Mouse (Mus musculus): Measurements from ENCODE around the gene Spata19.

The Spata19 gene

GRCm38 (mm10) chr9:27396500-27396899 lies at the start of gene Spata19:
Spata19 (plus strand) TSS chr9:27396800.
- DNase-seq (ENCODE audit: low read depth): no peak

GRCm38 (mm10) chr9:27353082-27353481 lies 43.5 kb upstream of the Spata19 start:
- no peak for DNase-seq (ENCODE audit: low read depth)

- DNase-seq (ENCODE audit: low read depth): no peak
These were observed 38.7 kb upstream of the Spata19 start for GRCm38 (mm10) chr9:27357893-27358292.

- DNase-seq (ENCODE audit: low read depth): no peak
These were observed 29.4 kb upstream of the Spata19 start for GRCm38 (mm10) chr9:27367231-27367630.

GRCm38 (mm10) chr9:27369108-27369507 lies 27.5 kb upstream of the Spata19 start:
- no peak for DNase-seq (ENCODE audit: low read depth)

GRCm38 (mm10) chr9:27375746-27376145 lies 20.9 kb upstream of the Spata19 start:
- DNase-seq (ENCODE audit: low read depth): no peak

GRCm38 (mm10) chr9:27386951-27387350 lies 9.6 kb upstream of the Spata19 start:
- DNase-seq (ENCODE audit: low read depth): no peak

- no peak for DNase-seq (ENCODE audit: low read depth)
These were observed 4.6 kb downstream of the Spata19 start for GRCm38 (mm10) chr9:27401169-27401568.

GRCm38 (mm10) chr9:27409733-27410132 lies 13.1 kb downstream of the Spata19 start:
- peak; percentile 23 for DNase-seq (ENCODE audit: low read depth)

- peak; percentile 8 for DNase-seq (ENCODE audit: low read depth)
These were observed 17.5 kb downstream of the Spata19 start for GRCm38 (mm10) chr9:27414058-27414460.

GRCm38 (mm10) chr9:27424511-27424910 lies 27.9 kb downstream of the Spata19 start:
- DNase-seq (ENCODE audit: low read depth): no peak

GRCm38 (mm10) chr9:27428552-27428951 lies 32.0 kb downstream of the Spata19 start:
- no peak for DNase-seq (ENCODE audit: low read depth)

GRCm38 (mm10) chr9:27433301-27433700 lies 36.7 kb downstream of the Spata19 start:
- DNase-seq (ENCODE audit: low read depth): no peak

GRCm38 (mm10) chr9:27435936-27436335 lies 39.3 kb downstream of the Spata19 start:
- no peak for DNase-seq (ENCODE audit: low read depth)

GRCm38 (mm10) chr9:27437391-27438061 lies 40.9 kb downstream of the Spata19 start:
- DNase-seq (ENCODE audit: low read depth): no peak

GRCm38 (mm10) chr9:27449780-27450422 lies 53.3 kb downstream of the Spata19 start:
- no peak for DNase-seq (ENCODE audit: low read depth)
